Mouse (Mus musculus): ENCODE measurements around the gene Ppp2r2d. TPM values are rescaled to one million over a fixed set of nuclear protein-coding genes. Genes with fewer than 3 reads are reported as not detected.

Gene Ppp2r2d
- total RNA-seq, 2 experiments from 2014 or later: 68.9 to 79.0 TPM

DNA sequence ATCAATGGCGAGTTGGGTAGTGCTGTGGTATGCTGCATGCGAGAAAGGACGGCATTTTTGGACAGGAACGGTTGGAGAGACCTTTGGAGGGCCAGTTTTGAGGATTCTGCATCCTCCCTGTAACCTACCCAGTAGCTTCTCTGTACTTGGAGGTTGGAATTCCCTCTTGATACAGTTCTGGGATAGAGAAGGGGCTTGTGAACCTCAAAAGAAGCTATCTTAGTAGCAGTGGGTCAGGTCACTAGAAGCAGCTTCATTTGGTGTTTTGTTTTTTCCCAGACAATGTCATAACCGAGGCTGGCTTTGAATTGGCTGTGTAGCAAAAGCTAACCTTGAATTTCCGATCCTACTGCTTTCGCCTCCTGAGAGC lies 64.3 kb downstream of the Ppp2r2d start:
- intact Hi-C loops (cut with DNase I): no loop called here
- no peak for DNase-seq (ENCODE audit: low spot score in 2 of 2)

DNA sequence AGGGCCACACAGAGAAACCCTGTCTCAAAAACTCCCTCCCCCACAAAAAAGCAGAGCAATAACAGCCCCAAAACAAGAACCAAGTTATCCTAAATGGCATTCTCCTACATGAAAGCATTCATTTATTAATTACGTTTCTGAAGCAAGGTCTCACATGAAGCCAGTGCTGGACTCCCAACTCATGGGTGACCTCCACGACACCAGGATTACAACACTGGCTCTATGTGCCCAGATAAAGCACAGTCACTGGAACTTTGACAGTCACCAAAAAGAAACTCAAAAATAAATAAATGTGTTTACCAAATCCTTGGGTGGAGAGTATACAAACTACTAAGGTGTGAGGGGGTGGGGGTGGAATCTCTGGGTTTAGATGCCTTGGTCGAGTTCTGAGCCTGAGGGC lies 67.7 kb downstream of the Ppp2r2d start:
- no peak for DNase-seq (ENCODE audit: low spot score in 2 of 2)
- intact Hi-C loops (cut with DNase I): no loop called here

DNA sequence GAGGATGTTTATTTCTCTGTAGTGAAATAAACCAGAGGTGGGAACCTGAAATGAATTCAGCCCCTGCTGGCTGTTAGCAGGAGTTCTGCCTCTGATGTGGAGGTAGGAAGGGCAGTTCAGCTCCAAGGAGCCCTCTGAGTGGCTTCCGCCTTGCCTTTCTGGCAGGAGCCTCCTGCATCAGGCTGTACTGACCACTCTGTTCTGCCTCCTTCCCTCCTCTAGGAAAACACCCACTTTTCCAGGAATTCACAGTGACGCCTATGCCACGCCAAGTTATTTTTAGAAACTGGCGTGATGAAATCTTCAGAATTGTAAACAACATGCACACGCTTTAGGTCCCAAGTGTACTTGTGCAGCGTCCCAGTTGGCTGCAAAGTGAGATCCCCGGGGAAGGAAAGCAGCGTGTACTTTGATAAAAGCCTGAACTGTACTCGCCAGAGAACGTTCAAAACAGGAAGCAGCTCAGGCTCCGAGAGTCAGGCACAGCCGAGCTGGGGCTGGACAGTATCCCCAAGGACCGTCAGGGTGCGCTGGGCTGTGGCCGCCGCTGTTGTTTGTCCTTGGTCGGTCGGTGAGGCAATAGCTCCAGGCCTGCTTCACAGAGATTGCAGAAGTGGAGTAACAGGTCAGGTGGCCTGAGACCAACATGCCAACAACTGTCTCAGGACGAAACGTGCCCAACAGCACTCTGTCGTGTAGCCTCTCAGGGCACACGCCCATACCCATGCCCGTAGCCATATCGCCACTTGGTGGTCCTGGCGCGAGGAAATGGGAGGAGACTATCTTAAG lies 73.5 kb downstream of the Ppp2r2d start:
- intact Hi-C loops (cut with DNase I): no loop called here
- peak; percentile 34 to 41 for DNase-seq (ENCODE audit: low spot score in 2 of 2)

DNA sequence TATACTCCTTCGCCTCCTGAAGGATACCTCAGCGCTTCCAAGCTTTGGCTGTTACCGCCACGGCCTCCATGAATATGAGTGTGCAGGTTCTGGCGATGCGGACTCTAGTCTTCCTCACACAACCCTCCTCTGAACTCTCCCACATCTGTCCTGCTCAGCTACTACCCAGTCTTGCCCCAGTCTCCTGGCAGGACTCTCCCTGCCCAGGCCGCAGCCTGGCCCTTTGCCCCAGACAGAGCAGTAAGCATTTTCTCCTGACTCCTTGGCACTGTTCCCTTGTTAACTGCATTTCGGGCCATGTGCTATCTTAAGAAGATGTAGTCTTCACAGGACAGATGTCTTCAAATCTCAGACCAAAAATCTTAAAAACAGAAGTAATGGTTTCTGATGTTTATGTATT lies 75.7 kb downstream of the Ppp2r2d start:
- intact Hi-C loops (cut with DNase I): loop anchor here (5.0 kb wide), 1 partner anchor 79 kb away; no protein-coding TSS in a partner anchor
- DNase-seq (ENCODE audit: low spot score in 2 of 2): no peak

DNA sequence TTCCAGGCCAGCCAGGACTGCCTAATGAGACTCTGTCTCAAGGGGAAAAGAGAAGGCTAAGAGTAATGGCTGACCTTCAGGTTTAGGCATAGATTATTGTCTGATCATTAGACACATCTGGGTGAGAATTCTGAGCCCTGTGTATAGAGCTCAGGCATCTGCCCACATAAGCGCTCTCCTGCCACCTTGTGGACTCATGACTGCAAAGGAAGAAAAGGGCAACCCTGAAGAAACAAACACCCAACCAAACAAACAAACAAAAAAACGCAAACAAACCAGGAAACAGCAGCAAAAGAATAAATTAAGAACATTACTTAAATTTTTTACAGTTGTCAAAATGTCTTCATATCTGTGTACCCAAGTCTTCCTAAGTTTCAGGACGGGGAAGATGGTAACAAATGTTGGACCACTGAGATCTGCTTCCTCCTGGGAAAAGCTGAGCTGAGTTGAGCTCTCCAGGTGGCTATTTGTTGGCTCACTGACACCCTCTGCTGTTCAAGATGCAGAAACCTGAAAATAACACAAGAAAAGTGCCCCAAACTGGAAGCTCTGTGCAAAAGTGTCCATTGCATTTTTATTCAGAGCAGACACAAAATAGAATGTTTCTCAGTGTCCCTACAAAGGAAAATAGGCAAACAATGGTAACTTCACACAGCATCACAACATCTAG lies 78.0 kb downstream of the Ppp2r2d start:
- no peak for DNase-seq (ENCODE audit: low spot score in 2 of 2)
- intact Hi-C loops (cut with DNase I): loop anchor here (5.0 kb wide), 1 partner anchor 82 kb away; no protein-coding TSS in a partner anchor

DNA sequence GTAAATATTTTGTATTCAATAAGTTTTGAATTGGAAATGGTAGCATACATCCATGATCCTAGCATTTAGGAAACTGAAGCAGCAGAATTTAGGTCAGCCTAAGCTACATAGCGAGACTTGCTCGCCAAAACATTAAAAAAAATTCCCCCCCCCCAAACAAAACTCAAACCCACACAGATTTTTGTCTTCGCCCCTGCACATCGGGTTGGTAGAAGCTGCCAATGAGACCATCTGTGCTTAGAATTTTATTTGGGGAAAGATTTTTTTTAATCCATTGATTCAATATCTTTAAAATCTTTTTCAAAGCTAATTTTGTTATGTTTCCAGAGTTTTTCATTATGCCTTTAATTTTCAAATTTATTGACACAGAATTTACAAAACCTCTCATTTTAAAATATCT lies 82.6 kb downstream of the Ppp2r2d start:
- intact Hi-C loops (cut with DNase I): no loop called here
- DNase-seq (ENCODE audit: low spot score in 2 of 2): no peak

Other genes with a start within 250 kb of the Ppp2r2d start
- gene Mapk1ip1, start 194 bp downstream of the Ppp2r2d start, total RNA-seq (2021): 10 to 100 TPM; 33.7 to 59.3 TPM
- 100 to 1,000 TPM; 136 to 145 TPM for gene Bnip3, start 63.4 kb downstream of the Ppp2r2d start, total RNA-seq (2021)
- 10 to 100 TPM; 44.0 to 52.3 TPM for gene Jakmip3, start 94.7 kb downstream of the Ppp2r2d start, total RNA-seq (2021)
- gene Dpysl4, start 239.9 kb downstream of the Ppp2r2d start, total RNA-seq (2021): 10 to 100 TPM; 55.3 to 56.0 TPM

Data from left cerebral cortex, postnatal 36 days (tissue).